Mouse (Mus musculus): ENCODE data around the gene Arf1. TPM values are rescaled to one million over a fixed set of nuclear protein-coding genes. Genes with fewer than 3 reads are reported as not detected.
A peak's percentile ranks its signal among the peaks of the same experiment; 100 is the strongest.

Arf1 gene
- polyA plus RNA-seq, 1 experiment, result 375 TPM

- Histone ChIP-seq H3K9me3 (replicated peaks; ENCODE audit: control insufficient read depth, insufficient read depth, low read length, poor library complexity, severe bottlenecking) (no peaks in the 10 kb centered on the region), H3K27ac (ENCODE audit: insufficient read depth, low read length) (no peak overlapping the region), H3K4me1 (ENCODE audit: control insufficient read depth, insufficient read depth, low read length) (peaks cover 5% of the 10 kb centered on the region), H3K27me3 (ENCODE audit: control insufficient read depth, insufficient read depth, low read length, poor library complexity, severe bottlenecking) (no peaks in the 10 kb centered on the region), H3K9ac (ENCODE audit: low read depth, poor library complexity, severe bottlenecking) (no peak overlapping the region), H3K36me3 (ENCODE audit: control insufficient read depth, insufficient read depth, low read length, poor library complexity, severe bottlenecking) (no peaks in the 10 kb centered on the region), H3K4me3 (ENCODE audit: low read depth, low read length) (no peak overlapping the region)
- TF ChIP-seq POLR2A (IDR thresholded peaks at IDR 0.05; ENCODE audit: insufficient read depth, low read length) (no peak), EP300 (IDR thresholded peaks at IDR 0.05; ENCODE audit: insufficient read depth, low read depth, low read length) (peak; percentile 43; the same call in 1 of the 2 replicates)
Observed at GRCm38 (mm10) chr11:59243856-59244255, 15.8 kb upstream of the Arf1 start.

GRCm38 (mm10) chr11:59241841-59242240 lies 13.8 kb upstream of the Arf1 start:
- H3K4me3 ChIP-seq (ENCODE audit: low read depth, low read length), result no peak overlapping the region
- H3K36me3 ChIP-seq (ENCODE audit: control insufficient read depth, insufficient read depth, low read length, poor library complexity, severe bottlenecking), result no peaks in the 10 kb centered on the region
- H3K4me1 ChIP-seq (ENCODE audit: control insufficient read depth, insufficient read depth, low read length), result peaks cover 5% of the 10 kb centered on the region
- no peak for TF ChIP-seq CTCF (IDR thresholded peaks at IDR 0.05; ENCODE audit: low read depth, low read length)
- TF ChIP-seq POLR2A (IDR thresholded peaks at IDR 0.05; ENCODE audit: insufficient read depth, low read length), result no peak
- no peak for TF ChIP-seq EP300 (IDR thresholded peaks at IDR 0.05; ENCODE audit: insufficient read depth, low read depth, low read length)
- H3K9ac ChIP-seq (ENCODE audit: low read depth, poor library complexity, severe bottlenecking), result no peak overlapping the region
- H3K27me3 ChIP-seq (ENCODE audit: control insufficient read depth, insufficient read depth, low read length, poor library complexity, severe bottlenecking), result no peaks in the 10 kb centered on the region
- no peak overlapping the region for H3K27ac ChIP-seq (ENCODE audit: insufficient read depth, low read length)
- H3K9me3 ChIP-seq (replicated peaks; ENCODE audit: control insufficient read depth, insufficient read depth, low read length, poor library complexity, severe bottlenecking), result no peaks in the 10 kb centered on the region

- H3K9me3 ChIP-seq (replicated peaks; ENCODE audit: control insufficient read depth, insufficient read depth, low read length, poor library complexity, severe bottlenecking), result no peaks in the 10 kb centered on the region
- H3K9ac ChIP-seq (ENCODE audit: low read depth, poor library complexity, severe bottlenecking), result no peak overlapping the region
- H3K4me3 ChIP-seq (ENCODE audit: low read depth, low read length), result no peak overlapping the region
- no peaks in the 10 kb centered on the region for H3K36me3 ChIP-seq (ENCODE audit: control insufficient read depth, insufficient read depth, low read length, poor library complexity, severe bottlenecking)
- H3K4me1 ChIP-seq (ENCODE audit: control insufficient read depth, insufficient read depth, low read length), result peaks cover 5% of the 10 kb centered on the region
- no peak overlapping the region for H3K27ac ChIP-seq (ENCODE audit: insufficient read depth, low read length)
- no peak for TF ChIP-seq POLR2A (IDR thresholded peaks at IDR 0.05; ENCODE audit: insufficient read depth, low read length)
- no peak for TF ChIP-seq CTCF (IDR thresholded peaks at IDR 0.05; ENCODE audit: low read depth, low read length)
- TF ChIP-seq EP300 (IDR thresholded peaks at IDR 0.05; ENCODE audit: insufficient read depth, low read depth, low read length), result no peak
- H3K27me3 ChIP-seq (ENCODE audit: control insufficient read depth, insufficient read depth, low read length, poor library complexity, severe bottlenecking), result no peaks in the 10 kb centered on the region
Observed at GRCm38 (mm10) chr11:59239796-59240195, 11.7 kb upstream of the Arf1 start.

- H3K4me3 ChIP-seq (ENCODE audit: low read depth, low read length), result no peak overlapping the region
- TF ChIP-seq EP300 (IDR thresholded peaks at IDR 0.05; ENCODE audit: insufficient read depth, low read depth, low read length), result no peak
- H3K36me3 ChIP-seq (ENCODE audit: control insufficient read depth, insufficient read depth, low read length, poor library complexity, severe bottlenecking), result no peaks in the 10 kb centered on the region
- H3K4me1 ChIP-seq (ENCODE audit: control insufficient read depth, insufficient read depth, low read length), result peaks cover 5% of the 10 kb centered on the region
- H3K27ac ChIP-seq (ENCODE audit: insufficient read depth, low read length), result no peak overlapping the region
- H3K9me3 ChIP-seq (replicated peaks; ENCODE audit: control insufficient read depth, insufficient read depth, low read length, poor library complexity, severe bottlenecking), result no peaks in the 10 kb centered on the region
- no peak overlapping the region for H3K9ac ChIP-seq (ENCODE audit: low read depth, poor library complexity, severe bottlenecking)
- H3K27me3 ChIP-seq (ENCODE audit: control insufficient read depth, insufficient read depth, low read length, poor library complexity, severe bottlenecking), result no peaks in the 10 kb centered on the region
Observed at GRCm38 (mm10) chr11:59239428-59239785, 11.3 kb upstream of the Arf1 start.

- H3K4me3 ChIP-seq (ENCODE audit: low read depth, low read length), result no peak overlapping the region
- TF ChIP-seq CTCF (IDR thresholded peaks at IDR 0.05; ENCODE audit: low read depth, low read length) (peak; percentile 77), POLR2A (IDR thresholded peaks at IDR 0.05; ENCODE audit: insufficient read depth, low read length) (no peak)
- H3K9ac ChIP-seq (ENCODE audit: low read depth, poor library complexity, severe bottlenecking), result no peak overlapping the region
- H3K27ac ChIP-seq (ENCODE audit: insufficient read depth, low read length), result no peak overlapping the region
- no peaks in the 10 kb centered on the region for H3K9me3 ChIP-seq (replicated peaks; ENCODE audit: control insufficient read depth, insufficient read depth, low read length, poor library complexity, severe bottlenecking)
- H3K4me1 ChIP-seq (ENCODE audit: control insufficient read depth, insufficient read depth, low read length), result peaks cover 3% of the 10 kb centered on the region
- no peaks in the 10 kb centered on the region for H3K27me3 ChIP-seq (ENCODE audit: control insufficient read depth, insufficient read depth, low read length, poor library complexity, severe bottlenecking)
- no peaks in the 10 kb centered on the region for H3K36me3 ChIP-seq (ENCODE audit: control insufficient read depth, insufficient read depth, low read length, poor library complexity, severe bottlenecking)
Observed at GRCm38 (mm10) chr11:59238525-59239427, 10.7 kb upstream of the Arf1 start.

- Histone ChIP-seq H3K27ac (ENCODE audit: insufficient read depth, low read length) (no peak overlapping the region), H3K9me3 (replicated peaks; ENCODE audit: control insufficient read depth, insufficient read depth, low read length, poor library complexity, severe bottlenecking) (no peaks in the 10 kb centered on the region), H3K4me3 (ENCODE audit: low read depth, low read length) (no peak overlapping the region), H3K27me3 (ENCODE audit: control insufficient read depth, insufficient read depth, low read length, poor library complexity, severe bottlenecking) (no peaks in the 10 kb centered on the region), H3K4me1 (ENCODE audit: control insufficient read depth, insufficient read depth, low read length) (no peaks in the 10 kb centered on the region), H3K36me3 (ENCODE audit: control insufficient read depth, insufficient read depth, low read length, poor library complexity, severe bottlenecking) (no peaks in the 10 kb centered on the region), H3K9ac (ENCODE audit: low read depth, poor library complexity, severe bottlenecking) (no peak overlapping the region)
- TF ChIP-seq EP300 (IDR thresholded peaks at IDR 0.05; ENCODE audit: insufficient read depth, low read depth, low read length) (no peak), POLR2A (IDR thresholded peaks at IDR 0.05; ENCODE audit: insufficient read depth, low read length) (no peak), CTCF (IDR thresholded peaks at IDR 0.05; ENCODE audit: low read depth, low read length) (peak; percentile 59)
Observed at GRCm38 (mm10) chr11:59232797-59233196, 4.7 kb upstream of the Arf1 start.

Measured in ES-Bruce4 (cell line).